Mouse (Mus musculus): ENCODE data around the gene Tmem87b.

Tmem87b gene

GRCm38 (mm10) chr2:128817786-128818681, at the start of gene Tmem87b:
Gene Tmem87b, plus strand, starts transcription at chr2:128818118.
- peak; percentile 76 for DNase-seq (ENCODE audit: low read depth, low spot score)

DNA sequence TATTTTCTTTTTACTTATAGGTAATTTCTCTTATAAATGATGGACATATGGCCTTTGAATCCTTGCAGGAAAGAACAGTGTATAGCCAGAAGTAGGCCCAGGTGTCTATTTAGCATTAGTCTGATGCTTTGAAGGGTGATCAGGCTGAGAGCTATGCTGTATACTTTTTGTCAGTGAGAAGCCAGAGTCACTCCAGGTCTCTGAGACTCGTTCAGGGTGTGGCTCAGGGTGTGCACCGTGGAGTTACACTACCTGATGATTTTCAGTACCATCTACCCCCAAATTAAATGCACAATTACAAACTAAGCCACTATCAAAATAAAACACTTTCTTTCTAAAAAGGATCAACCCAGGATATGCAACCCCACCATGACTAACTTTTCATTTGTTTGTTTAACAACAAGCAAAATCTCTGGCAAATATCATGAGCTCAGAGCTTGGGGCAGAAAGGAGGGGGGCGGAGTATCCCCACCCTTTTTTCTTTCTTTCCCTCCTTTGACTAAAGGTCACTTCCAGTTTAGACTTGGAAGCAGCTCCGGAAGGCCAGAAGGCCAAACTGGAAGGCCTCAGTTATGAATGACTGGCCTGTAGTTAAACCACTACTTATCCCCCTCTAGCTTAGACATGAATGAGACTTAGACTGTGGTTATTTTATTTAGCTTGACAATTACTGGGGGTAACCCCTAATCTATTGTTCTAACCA, 49.2 kb upstream of the Tmem87b start:
- DNase-seq (ENCODE audit: low read depth, low spot score) = no peak

GRCm38 (mm10) chr2:128770557-128770956, 47.4 kb upstream of the Tmem87b start:
- no peak for DNase-seq (ENCODE audit: low read depth, low spot score)

DNA sequence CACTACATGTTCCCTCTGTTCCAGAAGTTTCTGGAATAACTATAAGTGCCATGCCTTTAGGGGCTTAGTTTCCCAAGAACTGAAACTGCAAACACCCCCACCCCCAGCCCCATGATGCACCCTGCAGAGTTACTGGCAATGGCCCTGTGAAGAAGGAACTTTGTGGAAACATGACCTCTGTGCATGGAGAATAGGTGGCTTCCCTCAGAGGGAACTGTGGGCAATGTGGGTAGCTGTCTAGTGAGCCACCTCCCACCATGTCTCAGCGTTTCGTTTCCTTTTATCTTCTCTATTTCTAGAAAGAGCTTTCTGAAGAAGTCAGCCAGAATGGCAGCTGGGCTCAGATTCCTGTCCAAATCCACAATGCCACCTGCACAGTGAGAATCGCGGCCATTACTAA, 46.9 kb upstream of the Tmem87b start:
- no peak for DNase-seq (ENCODE audit: low read depth, low spot score)

DNA sequence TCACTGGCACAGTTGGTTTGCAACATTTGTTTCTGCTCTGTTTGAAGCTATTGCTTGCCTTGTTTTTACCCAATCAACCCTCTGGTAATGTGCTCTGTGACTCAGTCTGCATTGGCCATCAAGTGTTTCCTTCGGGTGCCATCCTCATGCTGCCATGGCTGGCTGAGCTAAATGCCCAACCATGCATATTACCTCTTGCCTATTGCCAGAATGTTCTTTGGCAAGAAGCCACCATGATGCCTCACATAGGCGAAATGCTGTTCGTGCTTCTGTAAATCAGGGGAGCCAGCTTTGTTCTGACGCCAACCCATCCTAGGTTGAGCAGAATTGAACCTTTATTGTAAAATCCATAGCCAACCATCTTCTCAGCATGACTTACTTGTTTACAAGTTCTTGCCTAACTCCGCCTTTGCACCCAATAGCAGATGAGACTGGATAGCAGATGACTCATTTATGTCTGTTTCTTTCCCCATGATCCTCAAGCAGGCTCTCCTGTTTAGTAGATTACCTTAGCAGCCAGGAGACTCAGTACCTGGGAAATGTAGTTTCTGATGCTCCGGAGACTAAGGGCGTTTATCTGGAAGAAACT, 46.1 kb upstream of the Tmem87b start:
- DNase-seq (ENCODE audit: low read depth, low spot score) = no peak

- DNase-seq (ENCODE audit: low read depth, low spot score) = no peak
Observed at GRCm38 (mm10) chr2:128782231-128782630, 35.7 kb upstream of the Tmem87b start.

GRCm38 (mm10) chr2:128783660-128784345, 34.1 kb upstream of the Tmem87b start:
- DNase-seq (ENCODE audit: low read depth, low spot score) = no peak

GRCm38 (mm10) chr2:128784814-128785213, 33.1 kb upstream of the Tmem87b start:
- DNase-seq (ENCODE audit: low read depth, low spot score) = no peak

DNA sequence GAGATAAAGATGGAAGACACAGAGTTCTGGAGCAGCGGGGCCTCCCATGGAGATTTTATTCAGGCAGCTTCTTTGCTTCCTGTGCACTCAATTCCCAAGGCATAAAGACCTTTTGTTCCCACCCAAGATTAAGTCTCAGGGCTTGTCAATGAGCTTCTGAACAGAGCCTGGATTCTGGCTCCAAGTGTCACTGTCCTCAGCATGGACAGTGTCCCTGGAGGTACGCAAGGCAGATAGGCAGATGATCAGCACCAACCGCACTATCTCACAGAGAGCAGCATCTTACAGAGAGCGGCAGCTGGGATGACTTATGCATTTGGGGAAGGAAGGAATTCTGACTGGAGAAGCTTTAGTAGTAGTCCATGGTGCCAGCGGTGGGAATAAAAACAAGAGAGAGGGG, 31.6 kb upstream of the Tmem87b start:
- DNase-seq (ENCODE audit: low read depth, low spot score) = no peak

DNA sequence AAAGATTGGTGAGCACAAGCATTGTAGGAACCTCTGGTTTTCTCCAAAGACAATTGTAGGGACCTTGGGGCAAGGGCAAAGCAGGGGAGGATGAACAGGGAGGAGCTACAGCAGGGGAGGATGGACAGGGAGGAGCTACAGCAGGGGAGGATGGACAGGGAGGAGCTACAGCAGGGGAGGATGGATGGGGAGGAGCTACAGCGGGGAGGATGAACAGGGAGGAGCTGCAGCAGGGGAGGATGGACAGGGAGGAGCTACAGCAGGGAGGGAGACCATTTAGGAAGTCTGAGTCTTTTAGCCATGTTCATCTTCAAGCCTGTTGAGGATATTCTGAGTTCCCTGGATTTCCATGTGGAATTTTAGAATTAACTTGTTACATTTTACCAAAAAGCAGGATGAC, 31.1 kb upstream of the Tmem87b start:
- no peak for DNase-seq (ENCODE audit: low read depth, low spot score)

GRCm38 (mm10) chr2:128787805-128788204, 30.1 kb upstream of the Tmem87b start:
- DNase-seq (ENCODE audit: low read depth, low spot score) = no peak

GRCm38 (mm10) chr2:128790875-128791614, 26.9 kb upstream of the Tmem87b start:
- no peak for DNase-seq (ENCODE audit: low read depth, low spot score)

DNA sequence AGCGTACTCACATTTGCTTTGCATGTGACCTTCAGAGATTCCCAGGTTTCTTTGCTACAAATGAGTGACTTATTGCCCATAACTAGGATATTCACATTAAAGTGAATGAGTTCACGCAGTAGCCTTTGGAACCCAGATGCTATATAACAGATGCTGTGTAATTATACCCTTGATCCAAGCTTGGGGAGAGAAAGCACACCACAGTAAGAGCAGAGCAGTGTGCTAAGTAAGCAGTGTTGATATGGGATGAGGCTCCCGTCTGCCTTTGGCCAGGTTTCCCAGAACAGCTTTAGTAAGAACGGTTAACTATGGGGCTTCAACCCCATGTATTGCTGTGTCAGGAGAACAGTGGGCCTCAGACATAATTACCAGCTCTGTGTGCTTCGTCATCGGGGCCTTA, 24.0 kb upstream of the Tmem87b start:
- DNase-seq (ENCODE audit: low read depth, low spot score) = no peak

DNA sequence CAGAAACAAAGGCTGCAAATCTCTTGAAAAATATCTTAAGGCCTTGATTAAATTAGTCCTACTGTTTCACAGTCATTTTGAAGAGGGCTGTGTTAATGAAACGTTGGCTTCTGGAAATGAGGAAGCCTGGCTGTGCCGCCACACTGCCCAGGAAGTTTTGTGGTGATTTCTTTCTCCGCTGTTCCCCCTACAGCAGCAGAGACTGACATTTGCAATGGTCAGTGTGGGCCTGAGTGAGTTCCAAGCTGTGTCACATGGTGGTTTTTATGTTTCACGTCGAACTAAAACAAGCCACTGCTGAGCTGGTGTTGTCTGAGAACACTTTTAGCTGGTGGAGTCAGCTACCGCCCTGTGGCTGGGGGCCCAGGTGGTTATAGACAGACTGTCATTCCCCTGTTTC, 21.5 kb upstream of the Tmem87b start:
- no peak for DNase-seq (ENCODE audit: low read depth, low spot score)

- DNase-seq (ENCODE audit: low read depth, low spot score) = no peak
Observed at GRCm38 (mm10) chr2:128803441-128803840, 14.5 kb upstream of the Tmem87b start.

DNA sequence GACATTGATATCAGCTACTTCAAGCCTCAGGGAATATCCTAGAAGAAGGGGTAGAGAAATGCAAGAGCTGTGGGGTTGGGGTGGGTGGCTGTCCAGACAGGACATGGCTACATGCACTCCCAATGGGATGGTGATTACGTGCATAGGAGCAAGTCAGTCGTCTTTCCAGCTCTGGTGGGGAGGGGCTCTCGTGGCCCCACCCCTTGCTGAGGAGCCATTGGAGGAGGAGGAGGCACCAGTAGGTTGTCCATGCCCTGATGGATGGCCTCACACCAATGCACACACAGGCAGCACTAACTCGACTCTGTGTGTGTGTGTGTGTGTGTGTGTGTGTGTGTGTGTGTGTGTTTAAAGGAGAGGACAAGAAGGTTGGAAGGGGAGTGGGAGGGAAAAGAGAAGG, 12.6 kb upstream of the Tmem87b start:
- DNase-seq (ENCODE audit: low read depth, low spot score) = no peak

GRCm38 (mm10) chr2:128806561-128806960, 11.4 kb upstream of the Tmem87b start:
- no peak for DNase-seq (ENCODE audit: low read depth, low spot score)

- DNase-seq (ENCODE audit: low read depth, low spot score) = no peak
Observed at GRCm38 (mm10) chr2:128812761-128813160, 5.2 kb upstream of the Tmem87b start.

DNA sequence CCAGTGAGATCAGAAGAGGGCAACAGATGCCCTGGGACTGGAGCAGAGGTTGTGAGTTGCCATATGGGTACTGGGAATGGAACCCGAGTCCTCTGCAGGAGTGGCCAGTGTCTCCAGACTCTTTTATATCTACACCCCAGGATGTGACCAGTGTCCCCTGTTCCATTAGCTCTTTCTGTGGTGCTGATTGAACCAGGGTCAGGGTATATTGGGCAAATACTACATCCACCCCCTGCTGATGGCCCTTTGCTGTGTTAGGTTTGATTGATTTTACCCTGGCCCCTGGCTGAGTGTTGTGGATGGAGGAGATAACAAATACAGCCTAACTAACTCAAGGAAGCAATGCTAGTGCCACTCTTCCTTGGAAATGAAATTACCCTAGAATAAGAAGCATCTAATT, 1.6 kb upstream of the Tmem87b start:
- DNase-seq (ENCODE audit: low read depth, low spot score) = no peak

DNA sequence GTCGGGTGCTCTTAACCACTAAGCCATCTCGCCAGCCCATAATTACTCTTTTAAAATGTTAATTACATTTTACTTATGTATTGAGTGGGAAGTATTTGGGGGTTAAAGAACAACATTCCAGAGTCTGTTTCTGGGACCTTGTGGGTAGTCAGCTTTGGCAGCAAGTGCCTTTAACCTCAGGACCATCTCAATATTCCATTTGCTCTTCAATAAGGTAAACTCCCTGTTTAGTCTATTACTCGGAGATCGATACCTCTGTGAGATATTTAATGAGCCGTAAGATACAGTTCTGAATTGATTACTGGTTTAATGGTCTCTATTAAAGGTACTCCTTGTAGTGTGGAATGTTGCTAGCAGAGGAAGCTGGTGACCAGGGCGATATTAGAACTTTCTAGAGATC, 1.0 kb upstream of the Tmem87b start:
- DNase-seq (ENCODE audit: low read depth, low spot score) = no peak

DNA sequence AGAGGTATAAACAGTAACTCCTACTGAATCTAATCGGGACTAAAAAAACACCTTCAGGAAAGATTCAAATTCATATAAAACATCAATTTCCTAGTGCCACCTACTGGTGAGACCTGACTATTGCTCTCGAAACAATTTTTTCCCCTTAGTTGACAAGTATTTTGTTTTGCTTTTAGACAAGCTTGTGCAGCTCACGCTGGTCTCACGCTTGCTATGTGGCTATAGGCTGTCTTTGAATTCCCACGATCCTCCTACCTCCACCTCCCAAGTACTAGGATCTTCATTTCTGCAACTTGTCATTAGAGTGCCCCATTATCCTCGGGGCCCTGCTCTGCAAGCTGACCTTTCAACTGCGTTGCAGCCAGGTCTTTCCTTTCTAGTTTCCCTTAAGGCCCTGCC, 532 bp upstream of the Tmem87b start:
- DNase-seq (ENCODE audit: low read depth, low spot score) = peak; percentile 33
